Mouse (Mus musculus) lung, postnatal 0 days (tissue): ENCODE results near the gene Slc1a7. TPM values are rescaled to one million over a fixed set of nuclear protein-coding genes. Genes with fewer than 3 reads are reported as not detected.

Source experiments
- ATAC-seq: fragments of 200-750 bp; cut with Nextera tagmentation; 2 replicates; pipeline ENCODE4 v1.8.0; 2017; ENCODE audit warnings: moderate library complexity
- DNase-seq: peaks from one replicate; pipeline ENCODE4 v3.0.0-alpha.2; 2016; ENCODE audit warnings: low spot score
- H3K27ac ChIP-seq: fragments of 300-500 bp; sonication (generic); 2 replicates; pipeline ENCODE4 v1.5.1; 2014; ENCODE audit warnings: antibody characterized with exemption, mild to moderate bottlenecking, low read length, mixed read lengths
- H3K27me3 ChIP-seq: fragments of 300-500 bp; sonication (generic); replicated peaks from 2 replicates; pipeline ENCODE4 v1.6.1; 2014; ENCODE audit warnings: low read length, mixed read lengths; ENCODE audit not compliant: insufficient read depth
- H3K36me3 ChIP-seq: fragments of 300-500 bp; sonication (generic); 2 replicates; pipeline ENCODE4 v1.6.1; 2014; ENCODE audit warnings: low read length, mixed read lengths; ENCODE audit not compliant: insufficient read depth
- H3K4me1 ChIP-seq: fragments of 300-500 bp; sonication (generic); 2 replicates; pipeline ENCODE4 v1.6.1; 2014; ENCODE audit warnings: antibody characterized with exemption, low read depth, low read length, mixed read lengths; ENCODE audit not compliant: insufficient read depth
- H3K4me2 ChIP-seq: fragments of 300-500 bp; sonication (generic); replicated peaks from 2 replicates; pipeline ENCODE4 v1.6.1; 2014; ENCODE audit warnings: low read depth, mild to moderate bottlenecking, low read length, moderate library complexity, mixed read lengths
- H3K4me3 ChIP-seq: fragments of 300-500 bp; sonication (generic); 2 replicates; pipeline ENCODE4 v1.5.1; 2014; ENCODE audit warnings: low read depth, low read length
- H3K9ac ChIP-seq: fragments of 300-500 bp; sonication (generic); replicated peaks from 2 replicates; pipeline ENCODE4 v1.6.1; 2014; ENCODE audit warnings: low read depth, mild to moderate bottlenecking
- H3K9me3 ChIP-seq: fragments of 300-500 bp; sonication (generic); 2 replicates; pipeline ENCODE4 v1.6.1; 2016; ENCODE audit warnings: low read length, mixed read lengths
- CTCF ChIP-seq: IDR thresholded peaks from 2 replicates; pipeline ENCODE4 v1.5.1; 2016; ENCODE audit warnings: antibody characterized with exemption, mild to moderate bottlenecking
- EP300 ChIP-seq: IDR thresholded peaks from 2 replicates; pipeline ENCODE4 v1.6.1; 2016; ENCODE audit warnings: antibody characterized with exemption, mild to moderate bottlenecking, control low read depth
- WGBS: fragments of 180-500 bp; shearing (Covaris S2); extraction: QIAGEN DNeasy Blood & Tissue Kit; methylation state at CpG from one replicate; pipeline ENCODE4 v1.1.7; 2014; 5-methylcytosine and 5-hydroxymethylcytosine counted together
- polyA plus RNA-seq: library from polyadenylated mRNA; unstranded; fragments of >200 nt; fragmentation: Nextera tagmentation; extraction: Ambion mirVana; gene quantifications from 2 replicates; pipeline ENCODE4 v1.2.1, GENCODE M21; 2015

Slc1a7 gene
- polyA plus RNA-seq, 1 experiment from 2014 or later, result 0.17 TPM

GRCm38 (mm10) chr4:107975004-107975403 lies 6.9 kb downstream of the Slc1a7 start:
- no peak overlapping the region for H3K4me3 ChIP-seq
- ATAC-seq, result no peak
- no peaks in the 10 kb centered on the region for H3K27me3 ChIP-seq
- H3K9me3 ChIP-seq, result no peaks in the 10 kb centered on the region
- no peak overlapping the region for H3K27ac ChIP-seq
- H3K4me2 ChIP-seq, result no peak overlapping the region
- TF ChIP-seq CTCF, result no peak
- no peak for TF ChIP-seq EP300
- no peaks in the 10 kb centered on the region for H3K36me3 ChIP-seq
- H3K9ac ChIP-seq, result no peak overlapping the region
- WGBS, result 65% methylated on average over 7 of the region's 7 CpGs
- H3K4me1 ChIP-seq, result no peaks in the 10 kb centered on the region
- DNase-seq, result no peak

GRCm38 (mm10) chr4:107977593-107977992 lies 9.5 kb downstream of the Slc1a7 start:
- TF ChIP-seq EP300 (no peak), CTCF (no peak)
- 53% methylated on average over 4 of the region's 4 CpGs for WGBS

GRCm38 (mm10) chr4:107979530-107979929 lies 11.4 kb downstream of the Slc1a7 start:
- DNase-seq, result peak; percentile 54
- Histone ChIP-seq H3K9me3 (no peaks in the 10 kb centered on the region), H3K4me3 (no peak overlapping the region), H3K4me2 (no peak overlapping the region), H3K9ac (no peak overlapping the region), H3K27me3 (no peaks in the 10 kb centered on the region), H3K27ac (no peak overlapping the region), H3K36me3 (no peaks in the 10 kb centered on the region), H3K4me1 (no peaks in the 10 kb centered on the region)
- TF ChIP-seq CTCF, result peak; percentile 23; the same call in 1 of the 2 replicates
- TF ChIP-seq EP300, result no peak
- WGBS, result 45% methylated on average over 2 of the region's 2 CpGs
- ATAC-seq, result peak; percentile 52

More at GRCm38 (mm10) chr4:107977593-107977992, 9.5 kb downstream of the Slc1a7 start:
- H3K4me1 ChIP-seq, result no peaks in the 10 kb centered on the region
- H3K27me3 ChIP-seq, result no peaks in the 10 kb centered on the region
- no peak for ATAC-seq
- H3K36me3 ChIP-seq, result no peaks in the 10 kb centered on the region
- no peak overlapping the region for H3K4me3 ChIP-seq
- H3K27ac ChIP-seq, result no peak overlapping the region
- no peaks in the 10 kb centered on the region for H3K9me3 ChIP-seq
- no peak overlapping the region for H3K4me2 ChIP-seq
- no peak overlapping the region for H3K9ac ChIP-seq
- no peak for DNase-seq

DNA sequence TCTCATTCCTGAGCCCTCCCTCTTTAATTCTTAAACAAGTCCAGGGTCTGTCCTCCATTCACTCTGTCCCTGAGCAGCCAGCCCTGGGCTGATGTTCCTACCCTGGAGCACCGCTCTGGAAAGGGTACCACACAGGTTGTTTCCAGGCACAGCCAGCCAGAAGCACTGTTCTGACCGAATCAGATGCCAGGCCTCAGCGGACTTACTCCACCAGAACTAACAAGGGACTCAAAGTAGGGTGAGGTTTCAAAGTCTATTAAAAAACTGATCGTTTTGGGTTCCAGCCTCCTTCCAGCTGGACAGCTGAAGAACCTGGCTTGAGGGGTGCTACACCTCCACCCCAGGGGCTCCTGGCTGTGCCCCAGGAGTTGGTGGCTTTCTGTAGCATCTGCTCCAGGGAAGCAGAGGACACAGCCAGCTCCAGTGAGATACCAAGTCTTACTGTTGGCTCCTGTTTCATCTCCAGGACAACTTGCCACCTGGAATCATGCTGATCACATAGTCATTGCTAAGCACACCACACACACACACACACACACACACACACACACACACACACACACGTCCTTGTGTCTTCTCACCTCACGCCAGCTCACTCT lies 12.0 kb downstream of the Slc1a7 start:
- Histone ChIP-seq H3K27ac (no peak overlapping the region), H3K4me1 (0 out of 2 replicates have a peak, but pooled peaks cover 2% of the 10 kb centered on the region), H3K4me3 (no peak overlapping the region), H3K9me3 (no peaks in the 10 kb centered on the region), H3K27me3 (no peaks in the 10 kb centered on the region), H3K4me2 (no peak overlapping the region), H3K36me3 (no peaks in the 10 kb centered on the region), H3K9ac (no peak overlapping the region)
- TF ChIP-seq EP300, result no peak
- TF ChIP-seq CTCF, result no peak
- 78% methylated on average over 6 of the region's 6 CpGs for WGBS
- DNase-seq, result no peak
- ATAC-seq, result no peak

DNA sequence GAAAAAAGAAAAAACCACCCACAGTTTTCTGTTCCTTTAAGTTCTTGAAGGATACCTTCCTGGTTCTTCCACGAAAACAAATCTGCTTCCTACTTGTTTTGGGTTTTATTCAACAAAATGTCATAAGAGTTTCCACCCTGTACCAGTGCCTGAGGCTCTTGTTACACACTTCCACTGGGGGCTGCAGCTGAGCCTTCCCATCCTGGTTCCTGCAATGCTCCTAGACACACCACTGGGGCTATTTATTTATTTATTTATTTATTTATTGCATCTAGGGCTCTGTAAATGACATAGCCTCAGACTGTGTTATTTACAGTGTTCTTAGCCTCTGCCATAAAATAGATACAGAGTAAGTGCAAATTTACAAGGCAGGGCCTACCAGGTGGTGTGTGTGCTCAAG lies 15.6 kb downstream of the Slc1a7 start:
- DNase-seq, result no peak

GRCm38 (mm10) chr4:107984282-107984981 lies 16.3 kb downstream of the Slc1a7 start:
- 0 out of 2 replicates have a peak, but pooled peaks have one; percentile 33 for TF ChIP-seq EP300
- TF ChIP-seq CTCF, result no peak
- no peak overlapping the region for H3K4me3 ChIP-seq
- H3K4me2 ChIP-seq, result no peak overlapping the region
- no peak overlapping the region for H3K9ac ChIP-seq
- ATAC-seq (peak; percentile 83), DNase-seq (peak; percentile 84)
- H3K27ac ChIP-seq, result no peak overlapping the region; the same call in 1 of the 2 replicates
- 0 out of 2 replicates have a peak, but pooled peaks cover 2% of the 10 kb centered on the region for H3K4me1 ChIP-seq
- 45% methylated on average over 7 of the region's 7 CpGs for WGBS
- no peaks in the 10 kb centered on the region for H3K27me3 ChIP-seq
- no peaks in the 10 kb centered on the region for H3K9me3 ChIP-seq
- no peaks in the 10 kb centered on the region for H3K36me3 ChIP-seq

More for the DNA sequence above, 15.6 kb downstream of the Slc1a7 start:
- peak; percentile 16; the same call in 1 of the 2 replicates for ATAC-seq
- Histone ChIP-seq H3K9ac (no peak overlapping the region), H3K9me3 (no peaks in the 10 kb centered on the region), H3K27ac (no peak overlapping the region), H3K4me1 (0 out of 2 replicates have a peak, but pooled peaks cover 2% of the 10 kb centered on the region), H3K4me2 (no peak overlapping the region), H3K4me3 (no peak overlapping the region), H3K27me3 (no peaks in the 10 kb centered on the region), H3K36me3 (no peaks in the 10 kb centered on the region)
- TF ChIP-seq EP300 (no peak), CTCF (no peak)
- WGBS, result 76% methylated on average over 1 of the region's 1 CpGs
